Mouse (Mus musculus) spleen, embryonic (tissue): ENCODE data around the gene Cmtm7.

Experiments
- CTCF ChIA-PET: fragments of 350-600 bp; sonication (Branson Sonifier 250); formaldehyde crosslinking; loops from one replicate; lab custom pipeline; 2022; lab: Charles Lee

Gene Cmtm7

GRCm38 (mm10) chr9:114781526-114782212 is at the start of gene Cmtm7:
Gene Cmtm7 (minus strand): TSS chr9:114781856.
- CTCF ChIA-PET = interaction anchor here (1.0 to 2.6 kb wide), 2 partner anchors 12 to 14 kb away, joined by 3 to 18 read pairs; no protein-coding TSS in a partner anchor

- CTCF ChIA-PET = interaction anchor here (0.7 to 0.9 kb wide), 2 partner anchors 15 to 50 kb away, joined by 5 to 6 read pairs; no protein-coding TSS in a partner anchor
Observed at GRCm38 (mm10) chr9:114830351-114830750, 48.7 kb upstream of the Cmtm7 start.

- CTCF ChIA-PET = no interaction called here
Observed at GRCm38 (mm10) chr9:114829669-114830068, 48.0 kb upstream of the Cmtm7 start.

- CTCF ChIA-PET = interaction anchor here (0.6 kb wide), 1 partner anchor 63 kb away, joined by 3 read pairs; no protein-coding TSS in a partner anchor
Observed at GRCm38 (mm10) chr9:114828377-114828776, 46.7 kb upstream of the Cmtm7 start.

- CTCF ChIA-PET = no interaction called here
Observed at GRCm38 (mm10) chr9:114827242-114827852, 45.7 kb upstream of the Cmtm7 start.

GRCm38 (mm10) chr9:114824166-114824565 is 42.5 kb upstream of the Cmtm7 start:
- CTCF ChIA-PET = no interaction called here

GRCm38 (mm10) chr9:114821548-114822289 is 40.1 kb upstream of the Cmtm7 start:
- CTCF ChIA-PET = interaction anchor here (0.6 kb wide), 1 partner anchor 64 kb away, joined by 4 read pairs; no protein-coding TSS in a partner anchor

- CTCF ChIA-PET = no interaction called here
Observed at GRCm38 (mm10) chr9:114818918-114819317, 37.3 kb upstream of the Cmtm7 start.

GRCm38 (mm10) chr9:114817012-114817411 is 35.4 kb upstream of the Cmtm7 start:
- CTCF ChIA-PET = no interaction called here

- CTCF ChIA-PET = no interaction called here
Observed at GRCm38 (mm10) chr9:114816121-114816520, 34.5 kb upstream of the Cmtm7 start.

GRCm38 (mm10) chr9:114815315-114815714 is 33.7 kb upstream of the Cmtm7 start:
- CTCF ChIA-PET = interaction anchor here (0.6 kb wide), 1 partner anchor 15 kb away, joined by 5 read pairs; no protein-coding TSS in a partner anchor

GRCm38 (mm10) chr9:114812001-114812400 is 30.3 kb upstream of the Cmtm7 start:
- CTCF ChIA-PET = interaction anchor here (0.6 to 0.7 kb wide), 2 partner anchors 75 to 146 kb away, joined by 3 read pairs; no protein-coding TSS in a partner anchor

- CTCF ChIA-PET = interaction anchor here (0.5 kb wide), 2 partner anchors 54 to 163 kb away, joined by 4 read pairs; no protein-coding TSS in a partner anchor
Observed at GRCm38 (mm10) chr9:114810837-114811236, 29.2 kb upstream of the Cmtm7 start.

GRCm38 (mm10) chr9:114808671-114809070 is 27.0 kb upstream of the Cmtm7 start:
- CTCF ChIA-PET = no interaction called here

GRCm38 (mm10) chr9:114807261-114807660 is 25.6 kb upstream of the Cmtm7 start:
- CTCF ChIA-PET = no interaction called here

GRCm38 (mm10) chr9:114805151-114805671 is 23.6 kb upstream of the Cmtm7 start:
- CTCF ChIA-PET = no interaction called here

GRCm38 (mm10) chr9:114802191-114802590 is 20.5 kb upstream of the Cmtm7 start:
- CTCF ChIA-PET = interaction anchor here (0.7 kb wide), 2 partner anchors 84 to 1732 kb away, joined by 4 to 10 read pairs; no protein-coding TSS in a partner anchor

GRCm38 (mm10) chr9:114801301-114801700 is 19.6 kb upstream of the Cmtm7 start:
- CTCF ChIA-PET = interaction anchor here (0.7 kb wide), 1 partner anchor 60 kb away, joined by 5 read pairs; no protein-coding TSS in a partner anchor

- CTCF ChIA-PET = no interaction called here
Observed at GRCm38 (mm10) chr9:114799498-114800107, 17.9 kb upstream of the Cmtm7 start.

- CTCF ChIA-PET = no interaction called here
Observed at GRCm38 (mm10) chr9:114798845-114799244, 17.2 kb upstream of the Cmtm7 start.
